Mouse (Mus musculus) erythroid progenitor cell, adult 5-6 weeks (primary cell): ENCODE data around the gene Fchsd2. TPM values are rescaled to one million over a fixed set of nuclear protein-coding genes. Genes with fewer than 3 reads are reported as not detected.

ENCODE experiments used
- ATAC-seq: replicated peaks from 2 replicates; pipeline ENCODE4 v1.8.0; 2016; ENCODE audit warnings: moderate number of reproducible peaks, mild to moderate bottlenecking, moderate TSS enrichment, inconsistent platforms; ENCODE audit not compliant: poor library complexity, low FRiP score, severe bottlenecking
- total RNA-seq, 2 experiments: library from RNA; stranded (forward) in 1 of 2; stranded (reverse) in 1 of 2; fragments of 150-400 nt in 1 of 2; fragments of 186-747, 209-891 nt in 1 of 2; gene quantifications; 2 replicates each; pipeline versions ENCODE4 v1.2.3 to v1.2.4; 2015 to 2017; ENCODE audit warnings: low replicate concordance in 2 of 2

Fchsd2 gene
- total RNA-seq, 2 experiments from 2014 or later = 11.7 to 13.8 TPM

DNA sequence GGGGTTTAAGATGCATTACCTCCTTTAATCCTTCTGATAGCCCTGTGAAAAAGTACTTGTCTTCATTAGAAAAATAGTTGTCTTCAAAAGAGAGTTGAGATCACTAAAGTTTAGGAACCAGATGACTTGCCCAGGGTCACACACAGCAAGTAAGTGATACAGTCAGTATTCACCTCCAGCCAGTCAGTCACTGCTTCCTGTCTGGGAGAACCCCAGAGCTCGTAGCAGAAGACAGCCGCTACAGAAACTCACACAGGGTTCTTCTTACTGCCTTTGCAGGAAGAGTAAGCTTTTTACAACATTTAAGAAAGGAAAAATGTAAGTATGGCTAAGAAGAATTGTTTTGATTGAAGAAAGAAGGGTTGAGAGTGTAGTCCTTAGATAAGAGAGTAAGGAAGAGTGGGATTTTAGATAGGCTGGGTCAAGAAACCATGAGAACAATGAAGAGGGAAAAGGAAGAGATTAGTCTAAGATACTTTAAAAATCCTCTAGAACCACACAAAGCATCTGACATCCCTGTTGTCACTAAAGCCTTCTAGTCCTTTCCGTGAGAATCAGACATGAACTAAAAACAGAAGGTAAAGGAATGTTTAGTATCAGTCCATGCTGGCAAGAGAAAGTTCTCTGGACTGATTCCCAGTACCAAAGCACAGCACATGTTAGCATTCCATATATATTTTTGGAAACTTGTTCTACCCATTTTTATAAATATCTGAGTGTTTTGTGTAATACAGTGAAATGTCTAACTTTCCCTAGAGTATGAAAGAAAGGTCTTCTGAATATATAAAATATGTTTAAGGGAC is 175.0 kb downstream of the Fchsd2 start:
- no peak for ATAC-seq

DNA sequence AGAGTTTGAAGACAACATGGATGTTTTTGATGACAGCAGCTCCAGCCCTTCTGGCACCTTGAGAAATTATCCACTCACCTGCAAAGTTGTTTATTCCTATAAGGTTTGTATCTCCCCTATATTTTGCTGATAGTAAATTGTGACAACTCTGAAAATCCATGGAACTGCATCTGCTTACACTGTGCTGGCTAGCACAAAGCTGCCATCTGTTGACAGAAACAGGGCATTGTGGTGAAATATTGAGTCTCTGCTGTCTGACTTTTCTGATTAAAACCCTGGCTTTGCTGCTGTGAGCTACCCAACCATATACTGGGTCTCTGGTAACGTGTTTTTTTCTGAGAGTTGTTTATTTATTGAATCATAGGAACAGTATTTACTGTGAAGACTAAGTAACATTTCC is 178.9 kb downstream of the Fchsd2 start:
- ATAC-seq = no peak

DNA sequence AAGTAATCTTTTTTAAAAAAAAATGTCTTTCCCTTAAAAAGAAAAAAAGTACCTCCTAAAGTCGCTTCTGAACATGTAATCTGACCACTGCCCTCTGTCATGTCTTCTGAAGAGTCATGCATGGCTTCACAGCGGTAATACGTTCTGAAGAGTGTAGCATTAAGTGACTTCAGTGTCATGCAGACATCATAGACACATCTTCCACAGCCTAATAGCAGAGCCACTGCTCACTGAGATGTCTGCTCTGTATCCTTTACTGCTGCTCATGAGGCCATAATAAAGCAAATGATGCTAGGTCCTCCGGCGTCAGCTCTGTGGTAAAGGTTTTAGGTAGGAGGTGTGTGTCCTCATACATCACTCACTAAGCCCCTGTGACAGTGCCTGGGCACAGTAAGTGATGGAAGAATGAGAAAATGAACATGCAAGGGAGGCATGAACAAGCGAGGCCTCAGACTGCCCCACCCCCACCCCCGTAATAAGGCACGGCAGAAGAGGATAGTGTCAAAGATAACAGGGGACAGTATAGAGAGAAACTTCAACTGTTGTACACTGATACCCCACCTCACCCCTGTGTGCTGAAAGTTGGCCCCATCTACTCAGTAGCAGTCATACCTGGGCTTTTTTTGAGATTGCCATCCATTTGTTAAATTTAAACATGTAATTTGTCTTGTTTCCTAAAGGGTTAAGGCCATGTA is 179.9 kb downstream of the Fchsd2 start:
- ATAC-seq = no peak

DNA sequence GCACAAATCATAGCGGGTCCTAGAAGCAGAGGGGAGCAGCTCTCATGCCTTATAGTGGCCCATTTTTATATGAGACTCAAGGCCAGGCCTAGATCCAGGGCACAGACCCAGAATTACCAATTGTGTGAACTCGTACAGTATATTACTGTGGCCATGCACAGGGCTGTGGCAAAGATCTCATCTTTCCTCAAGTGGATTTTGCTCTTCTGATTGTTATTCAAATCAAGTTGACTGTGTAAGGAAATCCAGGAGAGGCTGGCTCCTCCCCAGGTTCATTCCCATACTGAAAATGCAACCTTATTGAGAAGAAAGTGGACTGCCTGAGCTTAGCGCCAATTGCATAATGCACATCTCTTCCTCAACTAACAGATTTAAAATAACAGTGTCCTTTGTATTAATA is 190.1 kb downstream of the Fchsd2 start:
- ATAC-seq = no peak

DNA sequence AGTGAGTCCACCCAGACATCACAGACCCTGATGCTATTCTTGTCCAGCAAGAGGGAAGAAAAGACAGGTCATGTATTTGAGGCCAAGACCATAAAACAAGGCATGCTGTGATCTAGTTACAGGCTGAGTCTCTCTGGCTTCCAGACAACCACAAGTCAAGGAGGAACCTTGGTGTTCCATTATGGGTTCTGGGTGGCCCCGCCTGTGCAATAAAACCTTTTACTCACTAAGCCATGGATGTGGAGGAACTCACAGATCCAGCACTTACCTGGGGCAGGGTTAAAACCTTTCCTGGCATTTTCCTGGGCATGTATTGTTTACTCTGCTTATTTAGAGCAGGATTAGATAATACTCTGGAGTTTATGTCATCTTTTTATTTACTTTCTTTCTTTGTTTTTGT is 191.8 kb downstream of the Fchsd2 start:
- ATAC-seq = no peak

DNA sequence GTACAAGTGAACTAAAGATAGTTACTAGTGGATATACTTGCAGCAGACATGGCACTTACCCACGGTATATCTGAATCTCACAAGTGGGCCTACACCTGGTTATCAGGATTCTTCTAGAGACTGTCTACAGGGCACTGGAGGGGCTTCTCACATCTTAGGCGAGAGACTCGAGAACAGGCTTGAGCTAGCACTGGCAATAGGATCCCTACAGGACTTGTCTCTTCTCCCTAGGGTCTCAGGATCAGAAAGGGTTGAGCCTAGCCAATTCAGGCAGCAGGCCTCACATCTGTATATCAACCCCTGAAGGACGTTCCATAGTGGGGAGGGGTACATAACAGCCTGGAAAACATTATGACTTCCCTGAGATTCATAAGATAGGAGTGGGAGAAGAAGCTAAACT is 194.2 kb downstream of the Fchsd2 start:
- no peak for ATAC-seq

DNA sequence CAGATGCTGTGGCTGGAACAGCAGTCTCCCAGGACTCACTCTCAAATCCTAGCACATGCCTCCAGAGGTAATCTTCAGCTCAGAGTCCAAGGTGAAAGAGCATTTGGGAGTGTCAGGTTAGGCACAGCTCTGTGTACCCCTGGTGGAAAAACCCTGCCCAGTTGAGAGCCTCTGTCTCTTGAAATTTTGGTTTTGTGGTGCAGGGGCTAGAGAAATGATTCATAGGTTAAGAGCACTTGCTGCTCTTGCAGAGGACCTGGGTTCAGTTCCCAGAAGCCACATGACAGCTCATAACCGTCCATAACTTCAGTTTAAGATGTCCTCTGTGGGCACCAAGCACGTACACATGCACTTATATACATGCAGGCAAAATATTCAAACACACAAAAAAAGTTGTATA is 195.2 kb downstream of the Fchsd2 start:
- no peak for ATAC-seq

DNA sequence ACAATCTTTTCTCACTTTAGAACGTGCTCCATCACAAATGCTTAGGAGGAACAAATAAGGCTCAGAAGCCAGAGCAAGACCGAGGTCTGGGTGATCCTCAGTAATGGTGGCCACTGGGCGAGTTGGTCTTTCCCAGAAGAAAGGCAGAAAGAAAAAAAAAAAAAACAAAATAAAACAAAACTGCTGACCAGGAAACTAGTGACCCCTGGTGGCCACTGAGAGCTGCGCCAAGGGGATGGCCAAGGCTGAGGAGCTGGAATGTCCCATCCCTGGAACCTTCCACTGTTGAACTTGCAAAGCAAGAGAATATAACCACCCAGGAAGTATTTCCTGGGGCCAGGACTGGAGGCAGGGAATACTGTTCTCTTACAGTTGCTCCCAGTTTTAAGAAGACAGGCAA is 195.8 kb downstream of the Fchsd2 start:
- peak; percentile 73 for ATAC-seq

DNA sequence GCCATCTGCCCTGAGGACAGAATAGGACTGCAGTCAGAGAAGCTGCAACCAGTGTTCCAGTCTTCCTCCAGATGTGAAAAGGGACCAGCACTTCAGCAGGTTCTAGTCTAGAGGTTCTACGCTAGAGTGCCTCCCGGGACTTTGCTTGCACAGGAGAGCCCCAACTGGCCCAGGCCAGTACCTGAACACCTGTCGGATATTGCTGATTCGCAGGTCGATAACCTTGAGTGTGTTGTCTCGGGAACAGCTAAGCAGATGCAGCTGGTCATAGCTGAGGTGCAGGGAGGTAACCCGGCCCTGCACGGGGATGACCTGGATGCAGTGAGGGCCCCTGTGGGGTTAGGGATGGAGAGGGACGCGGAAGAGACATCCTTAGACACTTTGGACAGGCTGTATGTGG is 197.7 kb downstream of the Fchsd2 start:
- no peak for ATAC-seq

DNA sequence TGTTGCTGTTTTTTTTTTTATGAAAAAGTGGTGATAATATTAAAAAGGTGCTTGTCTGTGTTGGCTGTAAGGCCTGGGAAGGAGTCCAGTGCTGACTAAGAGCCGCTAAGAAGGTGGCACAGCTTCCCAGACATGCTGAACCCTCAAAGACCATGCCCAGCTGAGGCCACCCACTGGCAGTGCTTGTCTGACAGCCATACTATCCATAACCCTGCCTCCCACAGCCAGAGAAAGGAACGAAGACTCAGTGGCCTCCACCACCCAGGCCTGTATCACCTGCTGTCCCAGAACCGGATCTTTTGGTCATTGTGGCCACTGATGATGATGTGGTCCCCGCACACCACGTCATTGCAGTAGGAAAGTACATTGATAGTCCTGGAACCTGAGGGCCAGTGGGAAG is 198.5 kb downstream of the Fchsd2 start:
- ATAC-seq = no peak

DNA sequence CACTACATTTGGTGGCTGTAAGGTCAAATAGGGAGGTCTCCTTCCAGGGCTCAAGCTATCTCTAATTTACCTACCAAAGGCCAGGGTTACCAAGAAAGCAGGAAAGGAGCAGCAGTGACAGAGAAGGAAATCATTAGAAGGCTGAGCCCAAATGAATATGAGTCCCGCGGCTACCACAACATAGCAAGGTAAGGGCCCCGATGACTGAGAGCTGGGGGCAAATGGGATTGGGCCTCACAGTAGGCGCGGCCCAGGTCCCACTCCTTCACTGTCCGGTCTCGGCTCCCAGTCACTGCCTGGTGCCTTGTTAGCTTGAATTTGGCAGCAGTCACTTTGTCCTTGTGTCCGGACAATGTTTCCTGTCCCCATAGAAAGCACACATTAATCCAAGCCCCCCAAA is 199.0 kb downstream of the Fchsd2 start:
- ATAC-seq = no peak

DNA sequence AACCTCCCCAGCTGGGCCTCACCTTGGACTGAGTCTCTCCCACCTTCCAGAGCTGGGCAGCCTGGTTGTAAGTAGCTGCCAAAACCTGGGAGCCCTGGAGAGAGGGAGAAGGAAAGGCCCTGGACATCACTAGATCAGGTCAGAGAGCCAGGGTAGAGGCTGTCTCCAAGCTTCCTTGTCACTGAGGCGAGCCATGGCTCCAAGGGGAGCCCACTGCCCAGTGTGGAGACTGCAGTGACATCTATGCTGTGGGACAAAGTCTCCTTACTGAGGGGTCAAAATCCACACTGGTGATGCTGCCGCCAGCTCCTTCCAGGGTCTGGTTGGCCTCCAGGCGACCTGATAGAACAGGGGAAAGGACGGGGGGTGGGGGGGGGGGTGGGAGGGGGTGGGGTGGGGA is 199.4 kb downstream of the Fchsd2 start:
- no peak for ATAC-seq

DNA sequence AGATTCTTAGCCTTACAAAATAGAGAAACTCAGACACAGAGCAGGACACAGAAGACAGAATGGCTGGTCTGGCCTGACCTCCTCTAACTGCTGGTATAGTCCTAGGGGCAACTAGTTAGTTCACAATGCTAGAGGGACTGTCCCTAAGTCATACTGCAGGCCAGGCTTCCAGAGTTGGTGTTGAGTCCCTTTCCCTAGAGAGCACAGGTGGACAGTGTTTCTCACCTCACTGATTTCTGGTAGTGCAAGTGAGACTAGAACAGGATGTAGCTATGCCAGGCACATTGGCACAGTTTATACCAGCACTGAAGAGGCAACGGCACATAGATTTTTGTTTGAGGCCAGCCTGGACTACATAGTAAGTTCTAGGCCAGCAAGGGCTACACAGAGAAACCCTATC is 200.0 kb downstream of the Fchsd2 start:
- no peak for ATAC-seq

DNA sequence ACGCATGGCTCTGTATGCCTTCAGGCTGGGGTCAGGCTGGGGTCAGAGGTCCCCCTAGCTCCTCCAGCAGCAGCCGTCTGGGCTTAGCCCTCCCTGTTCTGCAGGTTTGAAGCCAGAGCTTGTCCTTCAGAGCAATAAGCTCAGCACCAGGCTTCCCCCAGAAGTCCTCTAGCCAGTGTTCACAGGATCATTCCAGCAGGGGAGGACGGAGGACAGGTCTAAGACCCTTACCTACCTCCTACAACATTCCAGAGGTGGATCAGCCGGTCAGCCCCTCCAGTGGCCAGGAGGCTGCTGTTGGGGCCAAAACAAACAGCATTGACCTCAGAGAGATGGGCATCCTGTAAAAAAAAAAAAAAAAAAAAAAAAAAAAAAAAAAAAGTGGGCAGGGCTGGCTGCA is 200.5 kb downstream of the Fchsd2 start:
- ATAC-seq = no peak

DNA sequence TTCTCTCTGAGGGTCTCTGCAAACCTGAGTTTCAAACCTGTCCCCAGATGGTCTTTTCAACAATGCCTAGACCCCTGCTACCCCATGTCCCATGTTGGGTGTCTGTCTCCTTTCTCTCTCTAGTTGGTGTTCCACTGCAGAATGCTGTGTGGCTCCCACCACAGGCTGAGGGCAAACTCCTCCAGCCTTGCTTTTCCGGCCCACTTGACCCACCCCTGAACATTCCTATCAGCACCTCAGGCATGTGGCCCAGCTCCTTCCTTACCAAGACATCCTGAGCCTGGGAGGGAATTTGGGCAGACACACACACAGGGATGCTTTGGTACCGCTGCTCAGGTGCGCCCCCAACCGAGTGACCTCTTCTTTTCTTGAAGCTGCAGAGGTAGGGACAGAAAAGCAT is 200.9 kb downstream of the Fchsd2 start:
- ATAC-seq = no peak

DNA sequence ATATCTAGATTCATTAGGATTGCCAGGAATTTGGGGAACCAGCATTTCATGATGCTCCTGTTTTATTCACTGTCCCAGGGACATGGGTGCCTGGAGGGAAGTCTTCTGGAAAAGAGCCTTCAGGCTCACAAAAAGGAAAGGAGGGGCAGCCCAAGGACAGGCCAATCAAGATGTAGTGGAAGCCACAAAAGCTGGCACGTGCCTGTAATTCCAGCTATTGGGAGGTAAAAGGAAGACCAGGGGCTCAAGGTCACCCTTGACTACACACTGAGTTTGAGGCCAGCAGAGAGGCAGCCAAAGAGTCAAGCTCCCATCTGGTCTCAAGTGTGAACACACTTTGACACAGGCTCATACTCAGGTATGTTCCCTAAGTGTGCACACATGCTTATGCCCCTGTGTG is 202.8 kb downstream of the Fchsd2 start:
- ATAC-seq = no peak

DNA sequence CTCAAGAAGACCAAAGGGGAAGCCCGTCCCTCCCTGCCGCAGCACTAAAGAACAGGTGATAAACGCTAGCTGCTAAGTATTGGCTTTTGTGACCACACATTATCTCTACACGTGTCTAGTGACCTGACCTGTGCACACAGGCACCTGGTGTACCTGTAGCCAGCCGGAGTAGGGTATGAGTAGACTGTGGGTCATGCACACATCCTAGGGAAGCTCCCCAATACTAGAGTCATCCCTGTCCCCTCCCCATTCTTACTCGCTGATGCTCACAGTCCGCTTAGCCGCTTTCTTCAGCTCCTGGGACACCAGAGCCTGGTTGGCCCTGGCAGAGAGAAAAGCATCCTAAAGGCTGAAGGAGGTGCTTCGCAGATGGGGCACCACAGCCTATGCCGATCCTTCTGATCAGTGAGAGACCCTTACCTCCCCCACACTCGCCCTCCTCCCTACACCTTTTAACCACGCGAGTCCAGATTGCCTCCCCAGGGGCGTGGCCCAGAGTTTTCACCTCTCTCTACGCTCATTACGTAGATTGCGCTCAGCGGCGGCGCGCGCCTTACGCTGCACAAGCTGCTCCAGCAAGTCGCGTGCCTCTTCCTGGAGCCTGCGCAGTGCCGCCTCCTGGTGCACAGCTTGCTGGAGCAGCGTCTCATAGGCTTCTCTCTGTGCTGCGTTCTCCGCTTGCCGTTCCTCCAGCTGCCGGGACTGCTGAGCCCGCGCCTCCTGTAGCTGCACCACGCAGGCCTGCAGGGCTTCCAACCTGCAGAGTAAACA is 203.8 kb downstream of the Fchsd2 start:
- no peak for ATAC-seq

DNA sequence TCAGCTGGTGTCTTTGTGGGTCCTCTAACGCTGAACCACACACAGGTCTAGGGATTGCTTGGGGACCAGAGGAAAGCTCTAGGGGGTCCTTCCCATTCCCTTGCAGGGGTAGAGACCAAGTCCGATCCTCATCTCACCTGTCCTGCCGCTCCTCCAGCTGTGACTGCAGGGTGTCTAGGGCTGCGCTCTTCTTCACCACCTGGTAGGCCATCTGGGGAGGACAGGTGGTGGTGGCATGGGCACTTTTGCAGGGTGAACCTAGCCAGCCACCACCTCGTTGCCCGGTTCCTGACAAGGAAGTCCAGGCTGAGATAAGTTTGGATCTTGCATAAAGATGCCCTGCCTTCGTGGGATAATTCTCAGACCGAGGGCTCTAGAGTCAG is 204.4 kb downstream of the Fchsd2 start:
- no peak for ATAC-seq

DNA sequence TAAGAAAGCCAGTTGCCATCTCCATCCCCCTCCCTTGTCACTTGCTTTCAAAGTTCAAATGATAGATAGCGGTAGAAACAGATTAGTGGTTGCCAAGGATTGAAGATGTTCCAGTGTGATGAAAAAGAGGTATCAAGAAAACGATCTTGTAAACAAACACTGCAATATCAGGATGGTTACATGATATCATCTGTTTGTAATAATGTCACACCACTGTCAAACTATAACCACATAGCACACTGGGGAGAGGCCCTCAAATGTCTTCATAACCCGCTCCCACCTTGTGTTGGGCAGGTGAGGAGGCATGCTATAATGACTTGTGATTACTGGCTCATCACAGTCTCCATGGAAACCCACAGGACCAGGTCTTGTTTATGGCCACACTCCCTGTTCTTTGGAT is 205.7 kb downstream of the Fchsd2 start:
- ATAC-seq = no peak

DNA sequence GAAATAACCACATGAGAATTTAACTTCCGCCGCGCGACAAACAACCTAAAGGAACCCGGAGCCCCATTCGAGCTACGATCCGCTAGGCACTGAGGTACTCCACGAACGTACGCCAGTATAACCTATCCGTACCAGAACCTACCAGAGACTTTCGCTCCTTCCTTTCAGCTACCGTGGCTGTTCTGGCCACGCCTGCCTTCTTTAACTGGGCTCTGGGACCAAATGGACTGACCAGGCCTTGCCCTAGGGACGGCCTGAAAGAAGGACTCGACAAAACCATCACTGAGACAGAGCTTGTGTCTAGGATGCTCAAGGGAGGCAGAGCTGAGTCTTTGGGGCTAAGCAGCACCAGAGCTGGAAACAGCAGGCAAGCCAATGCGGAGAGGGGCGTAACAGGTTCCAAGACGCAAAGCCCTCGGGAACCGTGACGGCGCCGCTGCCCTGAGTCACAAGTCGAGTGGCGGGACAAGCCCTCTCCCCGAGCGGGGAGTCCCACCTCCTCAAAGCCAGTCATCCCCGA is 208.8 kb downstream of the Fchsd2 start:
- no peak for ATAC-seq
